Mouse (Mus musculus) midbrain, embryonic 11.5 days (tissue): ENCODE data around the gene Klra3. TPM values are rescaled to one million over a fixed set of nuclear protein-coding genes. Genes with fewer than 3 reads are reported as not detected.

ENCODE experiments used
- polyA plus RNA-seq: library from polyadenylated mRNA; unstranded; fragments of >200 nt; fragmentation: Nextera tagmentation; extraction: Ambion mirVana; gene quantifications from 2 replicates; pipeline ENCODE4 v1.2.1, GENCODE M21; 2014

Klra3 gene
- polyA plus RNA-seq, 1 experiment from 2014 or later = not detected

Other genes with a start within 250 kb of the Klra3 start
- not detected in 2 replicates for gene Klra8, start 207.7 kb downstream of the Klra3 start, polyA plus RNA-seq
- not detected in 2 replicates for gene Klra9, start 144.5 kb downstream of the Klra3 start, polyA plus RNA-seq
- gene Klra7, start 104.3 kb downstream of the Klra3 start, polyA plus RNA-seq = not detected in 2 replicates
- gene Klra10, start 55.6 kb downstream of the Klra3 start, polyA plus RNA-seq = not detected in 2 replicates
- gene Klra1, start 49.3 kb upstream of the Klra3 start, polyA plus RNA-seq = not detected in 2 replicates